Mouse (Mus musculus) embryo, embryonic 11 days (tissue): Measurements from ENCODE around the gene Zfp646.
A peak's percentile ranks its signal among the peaks of the same experiment; 100 is the strongest.
"Not testable (repeated sequence)": the region's sequence is repeated elsewhere in the genome, so short reads cannot be mapped to it uniquely, and the experiment has no call there.

Source experiments
- DNase-seq: peaks from one replicate; pipeline ENCODE4 v3.0.0-alpha.2; 2015

Zfp646 gene

GRCm38 (mm10) chr7:127876041-127876466, at the start of gene Zfp646:
TSS of gene Zfp646 (plus strand) at chr7:127876221.
- DNase-seq: peak; percentile 92

DNA sequence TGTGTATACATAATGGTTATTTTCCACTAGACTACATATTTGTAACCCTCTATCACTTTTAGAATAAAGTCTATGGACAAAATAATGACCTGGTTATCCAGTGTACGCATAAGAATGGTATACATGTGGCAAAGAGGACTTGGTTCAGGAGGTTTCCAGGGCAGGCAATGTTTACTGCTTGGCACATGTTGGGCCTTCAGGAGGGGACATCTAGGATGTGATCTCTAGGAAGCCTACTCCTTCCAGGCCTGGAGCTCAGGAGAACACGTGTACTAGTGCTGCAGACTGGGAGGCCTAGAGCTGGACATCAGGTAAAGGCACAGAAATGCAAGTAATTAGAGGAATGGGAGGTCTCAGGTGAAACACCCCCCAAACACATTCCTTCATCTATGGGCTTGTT, 40.5 kb upstream of the Zfp646 start:
- DNase-seq: no peak

GRCm38 (mm10) chr7:127837473-127837872, 38.5 kb upstream of the Zfp646 start:
- no peak for DNase-seq

DNA sequence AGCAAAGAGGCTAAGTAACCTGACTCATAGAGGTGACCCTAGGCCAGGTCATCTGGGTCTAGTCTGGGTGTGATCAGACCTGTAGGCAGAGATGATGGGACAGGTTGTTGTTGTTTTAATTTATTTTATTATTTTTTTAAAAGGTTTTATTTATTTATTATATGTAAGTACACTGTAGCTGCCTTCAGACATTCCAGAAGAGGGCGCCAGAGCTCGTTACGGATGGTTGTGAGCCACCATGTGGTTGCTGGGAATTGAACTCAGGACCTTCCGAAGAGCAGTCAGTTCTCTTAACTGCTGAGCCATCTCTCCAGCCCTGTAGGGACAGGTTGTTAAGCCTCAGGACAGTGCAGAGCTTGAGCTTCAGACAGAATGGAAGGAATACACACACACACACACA, 38.1 kb upstream of the Zfp646 start:
- DNase-seq: not testable (repeated sequence)

DNA sequence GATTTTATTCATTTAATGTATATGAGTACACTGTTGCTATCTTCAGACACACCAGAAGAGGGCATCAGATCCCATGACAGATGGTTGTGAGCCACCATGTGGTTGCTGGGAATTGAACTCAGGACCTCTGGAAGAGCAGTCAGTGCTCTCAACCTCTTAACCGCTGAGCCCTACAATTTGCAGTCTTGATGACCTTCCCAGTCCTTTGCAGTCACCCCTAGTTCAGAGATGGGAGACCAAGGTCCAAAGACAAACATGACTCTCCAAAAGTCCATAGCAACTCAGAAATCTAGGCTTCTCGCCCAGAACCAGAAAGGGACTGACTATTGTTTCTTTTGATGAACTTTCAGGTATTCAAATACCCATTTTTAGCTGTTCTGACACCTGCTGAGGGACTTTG, 36.0 kb upstream of the Zfp646 start:
- DNase-seq: not testable (repeated sequence)

DNA sequence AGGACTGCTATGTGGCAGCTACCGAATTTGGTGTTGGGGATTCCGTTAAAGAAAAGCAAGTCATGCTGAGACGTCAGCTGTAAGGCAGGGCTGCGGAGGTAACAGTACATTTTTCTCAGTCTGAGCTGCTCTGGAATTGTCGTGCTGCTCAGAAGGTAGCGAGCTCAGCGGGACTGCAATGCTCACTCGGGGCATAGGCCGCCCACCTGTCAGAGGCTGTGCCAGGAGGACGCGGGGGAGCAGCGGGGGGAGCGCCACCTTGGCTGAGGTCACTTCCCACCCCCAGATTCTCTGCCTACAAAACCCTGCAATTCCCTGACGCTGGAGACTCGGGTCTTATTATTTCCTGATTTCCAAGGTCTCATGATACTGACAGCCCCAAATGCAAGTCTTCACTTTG, 35.1 kb upstream of the Zfp646 start:
- DNase-seq: peak; percentile 20

GRCm38 (mm10) chr7:127841340-127842000, 34.6 kb upstream of the Zfp646 start:
- peak; percentile 95 for DNase-seq

DNA sequence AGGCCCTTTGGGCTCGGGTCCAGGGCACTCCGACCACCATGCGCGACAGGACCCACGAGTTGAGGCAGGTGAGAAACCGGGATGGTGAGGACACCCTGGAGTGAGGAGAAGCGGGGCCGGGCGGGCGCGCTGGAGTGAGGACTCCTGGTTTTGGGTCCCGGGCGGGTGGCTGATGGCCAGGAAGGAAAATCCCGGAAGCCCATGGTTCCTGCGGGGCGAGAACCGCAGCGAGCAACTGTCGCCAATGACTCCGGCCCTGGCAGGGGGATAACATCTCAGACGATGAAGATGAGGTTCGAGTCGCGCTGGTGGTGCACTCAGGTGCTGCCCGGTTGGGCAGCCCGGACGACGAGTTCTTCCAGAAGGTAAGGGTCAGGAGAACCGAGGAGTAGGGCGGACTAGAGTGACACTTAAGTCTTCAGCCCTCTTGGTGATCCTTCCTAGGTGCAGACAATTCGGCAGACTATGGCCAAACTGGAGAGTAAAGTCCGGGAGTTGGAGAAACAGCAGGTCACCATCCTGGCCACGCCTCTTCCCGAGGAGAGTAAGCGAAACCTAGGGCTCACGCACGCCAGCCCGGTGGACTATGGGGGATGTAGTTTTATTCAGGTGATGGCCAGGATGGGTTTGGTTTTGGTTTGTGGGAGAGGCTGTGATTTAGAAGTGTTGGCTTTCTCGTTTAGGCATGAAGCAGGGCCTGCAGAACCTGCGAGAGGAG, 33.9 kb upstream of the Zfp646 start:
- DNase-seq: peak; percentile 88

- DNase-seq: no peak
These were observed 25.8 kb upstream of the Zfp646 start for GRCm38 (mm10) chr7:127849973-127850875.

GRCm38 (mm10) chr7:127850906-127851305, 25.1 kb upstream of the Zfp646 start:
- DNase-seq: no peak

GRCm38 (mm10) chr7:127858258-127858657, 17.8 kb upstream of the Zfp646 start:
- no peak for DNase-seq

DNA sequence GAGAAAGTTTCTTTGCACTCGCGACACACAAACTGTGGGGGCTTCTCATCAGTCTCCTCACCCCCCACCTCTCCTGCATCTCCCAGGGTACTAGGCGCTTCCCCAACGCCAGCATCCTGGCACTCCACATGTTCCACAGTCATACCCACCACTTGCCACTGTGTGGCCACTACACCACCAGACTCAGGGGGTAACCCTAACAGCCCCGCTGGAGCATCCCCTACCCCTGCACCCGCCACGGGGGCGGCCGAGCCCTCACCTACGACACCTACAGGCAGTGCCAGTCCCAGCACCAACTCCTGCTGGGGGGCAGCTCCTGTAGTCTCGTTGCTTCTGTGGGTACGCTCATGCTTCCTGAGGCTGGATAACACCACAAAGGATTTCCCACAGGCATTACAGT, 9.6 kb upstream of the Zfp646 start:
- DNase-seq: no peak

DNA sequence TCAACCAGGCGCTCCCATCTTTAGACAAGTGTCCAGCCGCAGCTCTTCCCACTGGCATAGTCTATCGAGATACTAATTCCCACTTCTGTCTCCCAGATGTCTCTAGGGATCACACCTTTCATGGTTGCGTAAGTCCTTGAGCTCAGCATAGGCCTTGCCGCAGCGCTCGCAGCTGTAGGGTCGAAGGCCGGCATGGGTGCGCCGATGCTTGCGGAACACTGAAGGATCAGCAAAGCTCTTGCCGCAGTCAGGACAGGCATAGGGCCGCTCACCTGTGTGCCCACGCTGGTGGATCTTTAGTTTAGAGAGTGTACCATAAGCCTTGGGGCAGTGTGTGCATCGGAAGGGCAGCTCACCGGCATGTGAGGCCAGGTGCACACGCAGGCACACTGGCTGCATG, 8.4 kb upstream of the Zfp646 start:
- DNase-seq: no peak

DNA sequence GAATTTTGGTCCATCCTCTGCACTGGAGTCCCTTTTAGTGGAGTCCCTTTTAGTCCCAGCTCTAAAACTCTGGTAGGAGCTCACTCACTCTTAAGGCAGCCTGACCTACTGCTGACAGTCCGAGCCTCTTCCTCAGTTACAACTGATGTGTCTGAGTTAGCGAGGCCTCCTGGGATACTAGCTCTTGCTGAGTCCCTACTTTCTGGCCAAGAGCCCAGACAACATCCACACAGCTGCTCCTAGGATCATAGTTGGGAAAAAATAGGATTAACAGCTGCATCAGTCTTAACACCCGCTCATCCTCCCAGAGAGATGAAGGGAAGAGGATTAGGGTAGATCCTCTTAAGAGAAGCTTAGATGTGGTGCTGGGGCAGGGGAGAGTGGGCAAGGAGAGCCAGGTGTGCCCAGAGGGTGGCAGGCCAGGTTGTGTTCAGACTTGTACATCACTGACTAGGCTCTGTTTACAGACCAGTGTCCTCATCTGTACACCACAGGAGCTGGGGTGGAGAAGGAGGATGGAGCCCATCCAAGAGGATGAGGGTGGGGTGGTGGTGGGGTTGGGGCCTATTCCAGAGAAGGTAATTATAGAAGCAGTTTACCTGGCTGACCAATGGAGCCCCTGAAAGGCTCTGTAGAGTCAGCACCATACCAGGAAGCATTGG, 6.7 kb upstream of the Zfp646 start:
- no peak for DNase-seq

DNA sequence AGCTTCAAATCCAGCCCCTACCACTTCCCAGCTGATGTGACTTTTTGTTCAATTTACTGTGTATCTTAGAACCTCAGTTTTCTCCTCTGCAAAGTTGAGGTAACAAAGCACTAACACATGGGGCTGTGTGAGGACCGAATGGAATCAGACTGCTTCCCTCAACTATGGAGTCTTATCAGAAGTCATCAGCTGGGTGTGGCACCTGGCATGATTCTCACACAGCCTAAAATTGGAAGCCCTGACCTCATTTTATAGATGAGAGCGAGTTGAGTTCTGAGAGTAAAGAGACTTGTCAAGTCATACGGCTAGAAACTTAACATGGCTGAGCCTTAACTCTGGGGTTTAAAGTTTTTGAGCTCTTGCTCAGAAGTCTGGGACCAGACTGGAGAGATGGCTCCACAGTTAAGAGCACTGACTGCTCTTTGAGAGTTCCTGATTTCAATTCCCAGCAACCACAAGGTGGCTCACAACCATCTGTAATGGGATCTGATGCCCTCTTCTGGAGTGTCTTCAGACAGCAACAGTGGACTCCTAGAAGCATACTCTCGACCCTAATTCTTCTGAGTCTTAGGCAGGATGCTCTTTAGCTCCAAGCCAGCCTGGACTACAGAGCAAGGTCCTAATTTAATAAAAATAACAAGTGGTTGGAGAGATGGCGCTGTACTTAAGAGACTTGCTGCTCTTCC, 5.7 kb upstream of the Zfp646 start:
- no peak for DNase-seq

GRCm38 (mm10) chr7:127874812-127875626, 1.0 kb upstream of the Zfp646 start:
- no peak for DNase-seq

DNA sequence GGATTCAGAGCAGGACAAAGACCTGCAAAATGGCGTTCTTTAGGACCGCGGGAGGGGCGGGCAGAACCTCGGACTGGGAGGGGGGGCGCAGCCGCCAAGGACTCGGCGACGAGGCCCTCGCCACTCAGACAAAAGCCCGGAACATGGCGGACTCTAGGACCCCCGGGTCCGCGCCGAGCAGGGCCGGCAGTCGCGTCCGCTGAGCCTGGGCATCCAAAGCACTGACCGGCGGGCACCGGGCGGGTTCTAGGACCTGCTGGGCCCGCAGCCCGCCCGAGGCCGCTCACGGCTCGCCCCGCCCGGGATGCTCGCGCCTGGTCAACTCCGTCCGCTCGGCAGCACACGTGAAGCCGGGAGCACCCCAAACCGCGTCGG, 407 bp upstream of the Zfp646 start:
- DNase-seq: peak; percentile 99

DNA sequence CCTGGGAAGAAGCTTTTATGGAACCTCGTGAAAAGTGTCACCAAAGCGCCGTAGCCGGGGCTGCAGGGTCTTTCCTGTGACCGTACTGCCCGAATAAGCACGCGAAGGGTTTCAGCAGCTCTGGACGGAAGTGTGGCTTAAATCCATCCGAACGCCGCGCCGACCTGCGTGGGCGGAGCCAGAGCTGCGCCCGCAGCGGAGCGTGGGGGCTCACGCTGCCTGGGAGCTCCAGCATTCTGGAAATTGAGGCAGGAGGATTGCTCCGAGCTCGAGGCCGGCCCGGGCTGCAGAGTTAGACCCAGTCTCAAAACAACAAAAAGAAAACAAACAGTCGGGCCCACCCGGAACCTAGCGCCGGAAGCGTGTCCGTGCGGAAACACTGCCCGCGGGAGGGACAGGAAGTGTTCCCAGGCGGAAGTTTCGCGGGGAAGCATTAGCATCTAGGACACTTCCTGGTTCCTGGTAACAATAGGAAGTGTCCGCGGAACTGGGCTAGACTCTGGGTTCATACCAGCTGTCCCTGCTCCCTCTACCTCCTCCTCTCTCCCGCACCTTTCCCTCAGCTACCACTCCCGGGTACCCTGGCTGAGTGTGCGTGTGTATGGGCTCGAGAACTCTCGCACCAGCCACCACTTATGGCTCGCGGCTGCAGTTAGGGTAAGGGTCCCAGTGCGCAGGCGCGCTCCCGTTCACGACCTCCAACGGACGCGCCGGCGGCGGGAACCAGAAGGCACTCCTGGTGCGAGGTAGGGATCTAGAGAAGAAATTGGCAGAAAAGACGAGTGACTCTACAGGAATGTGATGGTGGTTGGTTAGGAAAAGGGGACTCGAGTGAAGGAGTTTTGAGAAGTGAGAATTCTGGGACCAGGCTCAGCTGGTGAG, 687 bp downstream of the Zfp646 start, which contains the start of gene Zfp668:
Gene Zfp668, minus strand, starts transcription at position 362 of the 882 bp plus-strand sequence.
- peak; percentile 96 for DNase-seq

DNA sequence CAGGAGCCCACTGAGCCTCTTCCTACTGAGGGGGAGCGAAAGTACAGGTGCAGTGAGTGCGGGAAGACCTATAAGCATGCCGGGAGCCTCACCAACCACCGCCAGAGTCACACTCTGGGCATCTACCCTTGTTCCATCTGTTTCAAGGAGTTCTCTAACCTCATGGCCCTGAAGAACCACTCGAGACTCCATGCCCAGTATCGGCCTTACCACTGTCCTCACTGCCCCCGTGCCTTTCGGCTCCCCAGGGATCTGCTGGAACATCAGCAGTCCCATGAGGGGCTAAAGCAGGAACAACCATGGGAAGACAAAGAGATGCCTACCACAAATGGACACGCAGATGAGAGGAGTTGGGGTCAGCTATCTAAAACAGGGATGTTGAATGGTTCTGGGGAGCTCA, 3.3 kb downstream of the Zfp646 start:
- no peak for DNase-seq

DNA sequence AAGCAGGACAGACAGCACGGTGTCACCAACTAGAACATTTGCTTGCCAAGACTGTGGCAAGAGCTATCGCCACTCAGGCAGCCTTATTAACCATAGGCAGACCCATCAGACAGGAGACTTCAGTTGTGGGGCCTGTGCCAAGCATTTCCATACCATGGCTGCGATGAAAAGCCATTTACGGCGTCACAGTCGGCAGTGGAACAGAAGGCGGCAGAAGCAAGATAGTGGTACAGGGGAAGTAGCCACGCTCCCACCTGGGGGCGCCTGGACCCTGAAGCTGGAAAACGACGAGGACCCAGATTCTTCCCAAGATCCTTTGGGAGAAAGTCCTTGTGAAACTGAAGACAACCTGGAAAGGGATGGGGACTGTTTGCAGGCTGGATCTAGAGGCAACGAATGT, 4.4 kb downstream of the Zfp646 start:
- DNase-seq: no peak
